ENCODE assay signal across 11 mouse cellular contexts in genomic region chr17:15585691-15586090, GRCm38 (mm10). TPM values are rescaled to one million over a fixed set of nuclear protein-coding genes. Genes with fewer than 3 reads are reported as not detected.
DNase-seq lines count a peak whose midpoint lies in the region; ATAC-seq and TF ChIP-seq lines count a peak whose summit lies in the region.
"Had no signal": no experiment of that assay in that cellular context is flagged by ENCODE, and none has a peak within 500 bp of the region (broad histone marks: within the 10 kb centered on the region; RNA-seq: fewer than 3 reads in every experiment).

No protein-coding gene starts in this region.

- H3K9ac ChIP-seq in hindbrain, postnatal 0 days (replicated peaks; ENCODE audit: low read length): no peak overlapping the region
- H3K9ac ChIP-seq: hindbrain, embryonic 14.5 days; liver, embryonic 13.5 days had no signal

- DNase-seq in hindbrain, postnatal 0 days (ENCODE audit: low spot score): peak; percentile 28
- no peak for DNase-seq in hindbrain, embryonic 10.5 days (ENCODE audit: low spot score)
- DNase-seq in thymus, postnatal 0 days (ENCODE audit: low spot score): peak; percentile 53
- DNase-seq in thymus, adult 18-20 months: no peak
- DNase-seq in c-Kit-positive CD71-negative TER-119-negative erythroid progenitor cells, embryonic 14.5 days (ENCODE audit: low read depth): peak; percentile 37
- no peak for DNase-seq in spleen, adult 12 weeks (ENCODE audit: low spot score)
- no peak for DNase-seq in layer of hippocampus, adult 11-12 months (ENCODE audit: low spot score)
- DNase-seq in kidney, adult 8-10 months: no peak
- DNase-seq: cerebellum, adult 11-12 months; liver, embryonic 13.5 days had no signal

- H3K4me2 ChIP-seq in hindbrain, postnatal 0 days (ENCODE audit: low read depth, low read length): no peak overlapping the region
- H3K4me2 ChIP-seq: hindbrain, embryonic 14.5 days; liver, embryonic 13.5 days had no signal

- no peaks in the 10 kb centered on the region for H3K36me3 ChIP-seq in hindbrain, postnatal 0 days (ENCODE audit: insufficient read depth, low read length)
- no peaks in the 10 kb centered on the region for H3K36me3 ChIP-seq in hindbrain, embryonic 10.5 days
- H3K36me3 ChIP-seq: liver, embryonic 13.5 days had no signal

- H3K4me1 ChIP-seq in hindbrain, postnatal 0 days (ENCODE audit: insufficient read depth, low read length): no peaks in the 10 kb centered on the region
- no peaks in the 10 kb centered on the region for H3K4me1 ChIP-seq in hindbrain, embryonic 10.5 days (replicated peaks)
- H3K4me1 ChIP-seq: liver, embryonic 13.5 days had no signal

- H3K9me3 ChIP-seq in hindbrain, postnatal 0 days (ENCODE audit: low read length): no peaks in the 10 kb centered on the region
- no peaks in the 10 kb centered on the region for H3K9me3 ChIP-seq in hindbrain, embryonic 10.5 days
- H3K9me3 ChIP-seq: liver, embryonic 13.5 days had no signal

- 34% methylated on average over 4 of the region's 4 CpGs for WGBS in hindbrain, postnatal 0 days
- 35% methylated on average over 4 of the region's 4 CpGs for WGBS in hindbrain, embryonic 10.5 days

- peak; percentile 19; the same call in 1 of the 2 replicates for TF ChIP-seq CTCF in hindbrain, postnatal 0 days (IDR thresholded peaks at IDR 0.05; ENCODE audit: low read depth)

- no peak for ATAC-seq in hindbrain, postnatal 0 days

- no peaks in the 10 kb centered on the region for H3K27me3 ChIP-seq in hindbrain, postnatal 0 days (ENCODE audit: insufficient read depth, low read length)
- no peaks in the 10 kb centered on the region for H3K27me3 ChIP-seq in hindbrain, embryonic 10.5 days (ENCODE audit: insufficient read depth, poor library complexity, severe bottlenecking)
- H3K27me3 ChIP-seq: liver, embryonic 13.5 days had no signal

- H3K27ac ChIP-seq in hindbrain, postnatal 0 days: no peak overlapping the region
- H3K27ac ChIP-seq in hindbrain, embryonic 10.5 days: no peak overlapping the region
- H3K27ac ChIP-seq: hindbrain, embryonic 14.5 days; liver, embryonic 13.5 days had no signal

- H3K4me3 ChIP-seq in hindbrain, postnatal 0 days (ENCODE audit: low read length): no peak overlapping the region
- no peak overlapping the region for H3K4me3 ChIP-seq in hindbrain, embryonic 10.5 days
- H3K4me3 ChIP-seq: liver, embryonic 13.5 days had no signal

RNA-seq across cellular contexts. Expression of gene Prdm9, which starts 21.5 kb away (rescaled TPM):
- 0.94 and 1.2 TPM in 2 replicates for total RNA-seq in hindbrain, postnatal 0 days (2014; rRNA removed)
- polyA plus RNA-seq in hindbrain, postnatal 0 days (2015; fragmentation: Nextera tagmentation; extraction: Ambion mirVana): 0.76 and 1.2 TPM in 2 replicates
- polyA plus RNA-seq in hindbrain, embryonic 10.5 days (2016; fragmentation: Nextera tagmentation; extraction: Ambion mirVana): 2.3 and 3.2 TPM in 2 replicates
- 1.5 and 2.4 TPM in 2 replicates for polyA plus RNA-seq in thymus, postnatal 0 days (2015; fragmentation: Nextera tagmentation; extraction: Ambion mirVana)

RNA-seq across cellular contexts. Expression of gene Pdcd2, which starts 58.6 kb away (rescaled TPM):
- total RNA-seq in hindbrain, postnatal 0 days (2014; rRNA removed): 51.5 and 68.4 TPM in 2 replicates
- 48.7 and 49.2 TPM in 2 replicates for polyA plus RNA-seq in hindbrain, postnatal 0 days (2015; fragmentation: Nextera tagmentation; extraction: Ambion mirVana)
- 49.8 and 51.1 TPM in 2 replicates for polyA plus RNA-seq in hindbrain, embryonic 10.5 days (2016; fragmentation: Nextera tagmentation; extraction: Ambion mirVana)
- polyA plus RNA-seq in thymus, postnatal 0 days (2015; fragmentation: Nextera tagmentation; extraction: Ambion mirVana): 82.9 and 94.9 TPM in 2 replicates

Comparison
In these comparisons a context has a peak if more than half of its experiments do, and no peak if none do; other contexts are left out.
1. DNase-seq: peak in hindbrain, postnatal 0 days (single experiment), thymus, postnatal 0 days (single experiment) and c-Kit-positive CD71-negative TER-119-negative erythroid progenitor cells, embryonic 14.5 days (single experiment); none in hindbrain, embryonic 10.5 days (single experiment), thymus, adult 18-20 months (0 of 2), spleen, adult 12 weeks (single experiment), layer of hippocampus, adult 11-12 months (single experiment) and kidney, adult 8-10 months (0 of 2).